Mouse (Mus musculus): Measurements from ENCODE around the gene Cnot1.

DNA sequence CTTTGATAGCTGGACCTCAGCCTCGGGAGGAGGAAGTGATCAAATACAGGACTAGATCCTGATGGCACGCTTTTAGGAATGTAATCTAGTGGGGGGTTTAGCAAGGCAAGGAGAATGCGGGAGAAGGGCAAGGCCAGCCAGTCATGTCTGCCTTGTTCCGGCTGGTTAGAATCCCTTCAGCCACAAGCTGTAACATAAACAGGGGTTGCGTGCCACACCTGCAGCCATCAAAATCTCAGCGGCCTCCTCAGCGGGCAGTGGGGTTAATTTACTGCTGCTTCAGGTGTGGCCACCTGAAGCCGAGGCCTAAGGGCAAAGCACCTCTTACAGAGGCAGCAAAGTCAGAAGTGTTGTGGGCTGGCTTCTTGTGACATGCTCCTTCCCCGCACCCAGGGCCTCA, 130.6 kb downstream of the Cnot1 start, which contains the start of gene Ndrg4:
- no peak for TF ChIP-seq CTCF (IDR thresholded peaks at IDR 0.05; ENCODE audit: low read depth)
- TF ChIP-seq EP300 (optimal IDR thresholded peaks at IDR 0.05) = no peak

Measured in stomach, postnatal 0 days (tissue).